Mouse (Mus musculus): ENCODE measurements around the gene Tmem63c.

Tmem63c gene

DNA sequence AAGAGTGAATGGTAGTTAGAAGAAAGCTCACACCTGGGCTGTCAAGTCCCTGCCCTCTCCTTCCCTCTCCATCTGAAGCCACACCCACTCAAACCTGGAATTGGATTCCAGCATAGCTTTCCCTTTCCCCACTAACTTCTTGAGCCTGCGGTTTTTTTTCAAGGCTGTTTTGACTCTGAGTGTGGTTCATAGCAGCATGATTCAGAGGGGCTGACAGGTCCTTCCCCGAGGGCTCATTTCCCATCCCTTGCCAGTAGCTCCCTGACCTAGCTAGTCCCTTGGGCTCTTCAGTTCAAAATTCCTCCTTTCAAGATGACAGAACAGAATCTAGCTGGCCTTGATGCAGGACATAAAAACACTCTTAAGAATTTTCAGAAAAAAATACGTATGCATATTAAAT lies 26.4 kb downstream of the Tmem63c start:
- intact Hi-C loops (cut with DNase I), result no loop called here

DNA sequence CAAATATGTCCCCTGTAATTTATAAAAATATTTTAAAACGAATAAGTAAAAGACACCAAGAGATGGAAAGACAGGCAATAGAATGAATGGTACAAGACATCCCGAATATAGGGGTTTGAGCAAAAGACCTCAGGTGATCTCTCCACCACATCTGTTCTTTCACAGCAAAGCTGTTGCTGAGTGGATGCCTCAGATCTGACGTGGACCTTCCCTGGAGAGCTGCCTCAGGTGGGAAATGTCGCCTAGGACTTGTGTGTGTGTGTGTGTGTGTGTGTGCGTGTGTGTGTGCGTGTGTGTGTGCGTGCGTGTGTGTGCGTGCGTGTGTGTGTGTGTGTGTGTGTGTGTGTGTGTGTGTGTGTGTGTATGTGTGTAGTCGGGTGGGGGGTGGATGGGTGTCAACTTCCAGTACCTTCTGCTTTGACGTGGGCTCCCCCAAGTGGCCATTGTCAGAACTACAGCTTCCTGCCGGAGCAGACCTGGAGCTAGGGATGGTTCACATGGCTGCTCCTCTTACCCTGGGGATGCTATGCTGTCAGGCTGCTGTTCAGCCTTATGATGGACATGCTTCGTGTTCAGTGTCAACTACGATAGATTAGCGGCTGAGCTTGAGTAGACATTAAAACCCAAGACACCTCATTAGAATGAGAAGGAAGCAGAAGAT lies 31.7 kb downstream of the Tmem63c start:
- intact Hi-C loops (cut with DNase I), result loop anchor here (2.0 to 5.0 kb wide), 2 partner anchors 50 to 284 kb away; no protein-coding TSS in a partner anchor

DNA sequence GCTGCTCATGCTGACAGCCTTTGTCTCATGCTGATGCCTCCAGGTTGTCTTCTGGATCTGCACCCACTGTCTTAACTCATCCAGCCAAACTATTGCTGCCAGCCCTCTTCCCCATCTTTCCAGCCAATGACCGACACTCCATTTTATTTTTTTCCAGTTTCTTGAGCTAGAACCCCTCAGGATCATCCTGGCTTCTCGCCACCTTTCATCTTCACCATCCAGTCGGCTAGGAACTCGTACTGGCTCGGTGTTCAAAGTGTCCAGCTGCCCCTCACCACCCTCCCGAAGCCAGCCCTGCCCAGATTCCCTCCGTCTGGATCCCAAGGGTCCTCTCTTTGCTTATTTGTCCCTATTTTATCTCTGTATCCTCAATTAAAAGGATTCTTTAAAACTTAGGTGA lies 33.7 kb downstream of the Tmem63c start:
- intact Hi-C loops (cut with DNase I), result loop anchor here (5.0 kb wide), 1 partner anchor 53 kb away; no protein-coding TSS in a partner anchor

DNA sequence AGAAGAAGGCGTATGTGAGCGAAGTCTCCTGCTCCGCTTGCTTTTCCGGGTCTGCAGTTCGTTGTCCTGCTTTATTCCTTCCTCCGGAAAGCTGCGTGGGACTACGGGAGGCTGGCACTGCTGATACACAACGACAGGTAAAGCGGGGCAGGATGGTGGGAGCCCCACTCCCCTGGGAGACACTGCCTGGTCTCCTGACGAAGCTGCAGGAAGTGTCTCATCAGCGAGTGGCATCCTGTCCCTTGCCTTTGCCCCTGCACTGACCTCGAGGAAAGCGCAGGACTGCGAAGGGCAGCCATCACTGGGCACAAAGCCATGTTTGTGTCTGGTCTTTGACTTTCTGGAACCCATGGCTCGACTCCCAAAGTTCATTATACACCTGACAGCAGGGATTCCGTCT lies 35.9 kb downstream of the Tmem63c start:
- intact Hi-C loops (cut with DNase I), result no loop called here

DNA sequence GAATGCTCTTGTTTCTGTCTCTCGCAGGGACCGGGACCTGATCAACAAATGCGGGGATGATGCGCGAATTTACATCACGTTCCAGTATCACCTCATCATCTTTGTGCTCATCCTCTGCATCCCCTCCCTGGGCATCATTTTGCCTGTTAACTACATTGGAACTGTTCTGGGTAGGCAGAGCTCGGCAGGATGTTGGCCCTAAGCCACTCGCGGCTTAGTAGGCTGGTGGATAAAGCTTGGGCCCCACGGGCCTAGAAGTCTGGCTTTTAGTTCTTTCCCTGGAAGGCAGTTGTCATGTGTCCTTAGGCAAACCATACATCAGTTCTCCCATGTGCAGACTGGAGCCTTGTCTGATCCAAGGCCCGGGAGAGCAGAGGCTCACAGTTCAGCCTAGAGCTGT lies 44.3 kb downstream of the Tmem63c start:
- intact Hi-C loops (cut with DNase I), result no loop called here

DNA sequence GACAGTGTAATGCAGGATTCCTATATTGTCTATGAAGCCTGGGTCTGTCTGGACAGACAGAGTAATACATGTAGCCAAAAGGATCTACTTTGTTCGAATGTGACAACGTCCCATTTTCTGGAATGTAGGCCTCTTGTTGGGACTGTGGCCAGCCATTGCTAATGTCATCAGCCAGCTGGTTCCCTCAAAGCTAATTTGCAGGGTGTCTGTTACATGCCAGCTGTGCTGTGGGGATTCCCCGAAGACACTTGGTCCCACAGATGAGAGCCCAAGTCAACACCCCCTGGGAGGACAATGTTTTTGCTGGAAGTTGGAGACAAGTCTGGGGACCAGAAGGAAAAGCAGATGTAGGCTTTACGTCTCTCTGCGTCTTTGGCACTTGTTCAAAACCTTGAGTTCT lies 45.3 kb downstream of the Tmem63c start:
- intact Hi-C loops (cut with DNase I), result no loop called here

DNA sequence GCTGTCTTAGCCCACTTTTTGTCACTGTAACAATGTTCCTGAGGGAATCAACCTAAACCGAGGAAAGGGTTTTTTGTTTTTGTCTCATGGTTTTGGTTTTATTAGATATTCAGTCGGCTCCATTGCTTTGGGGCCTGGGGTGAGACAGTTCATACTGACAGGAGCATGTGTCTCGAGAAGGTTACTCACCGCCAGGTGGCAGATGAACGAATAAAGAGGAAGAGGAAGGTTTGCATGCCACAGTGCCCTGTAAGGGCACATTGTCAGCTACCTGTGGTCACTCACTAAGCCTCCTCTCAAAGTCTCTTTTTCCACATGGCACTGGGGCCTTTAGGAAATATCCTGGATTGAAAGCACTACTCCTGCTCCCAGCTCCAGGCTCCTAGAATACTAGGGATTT lies 49.4 kb downstream of the Tmem63c start:
- intact Hi-C loops (cut with DNase I), result no loop called here

DNA sequence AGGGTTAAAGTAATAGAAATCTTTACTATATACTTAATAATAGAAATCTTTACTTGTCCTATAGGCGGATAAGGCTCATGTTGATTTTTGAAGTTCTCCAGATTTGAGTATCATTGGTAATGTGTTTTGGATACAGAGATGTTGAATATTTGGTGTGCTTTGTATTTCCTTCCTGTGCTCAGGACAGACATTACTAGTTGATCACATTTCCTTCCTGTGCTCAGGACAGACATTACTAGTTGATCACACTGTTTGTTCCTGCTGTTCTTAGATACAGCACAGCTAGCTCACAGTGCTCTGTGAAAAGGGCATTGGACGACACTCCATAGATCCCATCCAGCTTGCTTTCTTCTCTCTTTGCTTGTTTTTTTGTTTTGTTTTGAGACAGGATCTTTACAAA lies 55.5 kb downstream of the Tmem63c start:
- intact Hi-C loops (cut with DNase I), result no loop called here

DNA sequence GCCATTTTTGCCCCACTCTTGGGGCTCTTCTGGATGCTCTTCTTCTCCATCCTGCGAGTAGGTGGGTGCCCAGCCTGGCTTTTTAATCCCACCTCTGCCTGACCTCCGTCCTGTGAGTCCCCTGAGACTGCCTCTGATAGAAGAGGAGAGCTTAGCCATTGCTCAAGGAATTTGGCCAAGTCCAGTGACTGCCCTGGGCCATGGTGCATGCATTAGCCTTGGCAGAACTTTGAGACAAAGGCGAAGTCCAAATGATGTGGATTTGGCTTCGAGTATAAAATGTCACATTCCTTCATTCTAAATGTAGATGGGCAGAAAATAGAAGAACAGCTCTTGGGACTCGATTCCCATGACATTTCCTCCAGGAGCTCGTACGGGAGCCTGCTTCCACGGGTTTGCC lies 61.7 kb downstream of the Tmem63c start:
- intact Hi-C loops (cut with DNase I), result no loop called here

DNA sequence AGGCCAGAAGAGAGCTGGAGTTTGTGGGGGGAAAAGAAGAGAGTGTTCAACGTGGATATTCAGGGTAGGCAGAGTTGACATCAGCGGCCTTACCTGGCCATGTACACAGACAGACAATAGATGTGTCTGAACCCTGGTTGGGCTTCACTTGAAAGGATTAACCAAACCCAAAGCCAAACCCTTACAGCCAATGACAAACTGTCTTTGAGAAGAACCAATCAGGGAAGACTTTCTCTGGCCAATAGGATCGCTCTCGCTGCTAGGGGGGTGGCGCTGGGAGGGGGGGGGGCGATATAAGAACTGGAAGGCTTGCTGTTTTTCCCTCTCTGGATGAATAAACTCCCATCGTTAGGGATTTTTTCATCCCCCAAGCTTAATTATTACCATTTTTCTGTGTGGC lies 66.1 kb downstream of the Tmem63c start:
- intact Hi-C loops (cut with DNase I), result no loop called here

DNA sequence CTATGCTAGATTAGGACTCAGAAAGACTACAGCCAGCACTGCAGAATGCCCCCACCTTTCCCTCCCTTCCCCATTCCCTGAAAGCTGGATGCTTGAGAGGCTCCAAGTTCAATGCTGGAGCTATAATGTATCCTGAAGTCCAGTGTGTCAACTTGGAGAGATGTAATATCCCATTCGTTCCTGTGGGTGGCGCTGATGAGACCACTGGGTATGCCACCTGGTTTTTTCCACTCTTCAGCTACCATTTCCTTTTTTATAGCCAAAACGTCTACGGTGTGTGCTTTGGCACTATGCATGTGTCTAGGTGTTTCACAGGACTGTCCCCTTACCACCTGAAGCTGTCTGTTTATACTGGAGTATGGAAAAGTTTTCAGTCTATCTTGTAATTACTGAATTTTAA lies 67.2 kb downstream of the Tmem63c start:
- intact Hi-C loops (cut with DNase I), result no loop called here

DNA sequence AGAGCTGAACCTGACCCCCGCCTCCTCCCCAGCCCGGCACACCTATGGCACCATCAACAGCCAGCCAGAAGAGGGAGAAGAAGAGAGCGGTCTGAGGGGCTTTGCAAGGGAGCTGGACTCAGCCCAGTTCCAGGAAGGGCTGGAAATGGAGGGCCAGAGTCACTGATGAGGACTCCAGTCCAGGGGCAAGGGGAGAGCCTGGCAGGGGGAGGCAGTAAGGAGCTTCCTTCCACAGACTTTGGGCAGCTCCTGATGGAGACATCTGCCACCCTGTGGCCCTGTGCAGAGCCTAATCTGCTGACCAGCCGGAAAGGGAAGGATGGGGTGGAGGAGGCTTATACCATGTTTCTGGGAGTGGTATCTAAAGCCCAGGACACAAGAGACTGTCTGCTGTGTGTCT lies 68.1 kb downstream of the Tmem63c start:
- intact Hi-C loops (cut with DNase I), result no loop called here

DNA sequence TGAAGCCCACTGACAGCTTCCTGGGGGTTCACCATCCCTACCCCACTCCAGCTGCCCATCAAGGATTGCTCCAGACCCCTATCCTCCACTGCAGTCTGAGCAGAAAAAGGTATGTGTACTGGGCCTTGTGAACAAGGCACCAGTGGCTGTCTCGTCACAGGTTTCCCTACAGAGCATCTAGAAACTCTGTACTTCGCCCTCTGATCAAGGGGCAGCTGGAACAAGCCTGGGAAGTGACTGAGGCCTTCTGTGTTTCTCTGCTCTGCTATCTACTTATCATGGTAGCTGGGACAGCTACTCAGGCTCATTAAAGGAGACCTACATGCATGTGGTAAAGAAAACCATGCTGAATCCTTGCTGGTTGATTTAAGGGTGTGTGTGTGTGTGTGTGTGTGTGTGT lies 68.6 kb downstream of the Tmem63c start:
- intact Hi-C loops (cut with DNase I), result no loop called here

DNA sequence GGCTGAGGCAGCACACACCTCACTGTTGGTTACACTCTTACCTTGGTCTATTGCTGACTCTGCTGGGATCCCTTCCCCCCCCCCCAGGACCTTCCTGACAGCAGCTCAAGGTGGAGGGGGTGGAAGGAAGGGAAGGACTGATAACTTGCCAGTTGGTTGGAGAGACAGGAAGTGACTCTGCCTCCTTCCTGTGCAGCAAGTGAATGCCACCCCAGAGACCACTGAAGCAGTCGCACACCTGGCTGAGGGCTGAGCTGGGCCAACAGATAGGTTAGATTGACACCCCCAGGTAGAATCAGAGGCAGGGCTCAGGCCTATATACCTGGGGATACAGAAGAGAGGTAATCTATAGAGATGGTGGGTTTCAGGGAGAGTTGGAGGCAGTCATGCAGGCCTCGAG lies 70.8 kb downstream of the Tmem63c start:
- intact Hi-C loops (cut with DNase I), result no loop called here

DNA sequence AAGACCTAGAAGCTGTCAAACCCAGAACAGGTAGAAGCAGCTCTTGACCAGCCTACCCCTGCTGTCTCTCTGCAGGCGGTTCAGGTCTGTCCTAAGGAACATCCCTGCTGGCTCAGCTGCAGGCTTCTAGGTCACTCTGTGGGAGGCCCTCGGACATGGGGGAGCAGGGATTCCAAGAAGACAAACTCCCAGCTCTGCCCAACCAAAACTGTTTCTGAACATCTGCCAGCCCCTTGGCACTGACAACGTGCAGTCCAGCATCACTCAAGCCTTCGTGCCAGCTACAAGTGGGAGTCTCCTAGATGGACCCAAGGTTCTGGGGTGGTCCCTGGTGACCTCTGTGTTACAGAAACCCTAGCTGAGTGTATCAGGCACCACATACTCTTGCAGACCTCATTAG lies 72.1 kb downstream of the Tmem63c start:
- intact Hi-C loops (cut with DNase I), result no loop called here

DNA sequence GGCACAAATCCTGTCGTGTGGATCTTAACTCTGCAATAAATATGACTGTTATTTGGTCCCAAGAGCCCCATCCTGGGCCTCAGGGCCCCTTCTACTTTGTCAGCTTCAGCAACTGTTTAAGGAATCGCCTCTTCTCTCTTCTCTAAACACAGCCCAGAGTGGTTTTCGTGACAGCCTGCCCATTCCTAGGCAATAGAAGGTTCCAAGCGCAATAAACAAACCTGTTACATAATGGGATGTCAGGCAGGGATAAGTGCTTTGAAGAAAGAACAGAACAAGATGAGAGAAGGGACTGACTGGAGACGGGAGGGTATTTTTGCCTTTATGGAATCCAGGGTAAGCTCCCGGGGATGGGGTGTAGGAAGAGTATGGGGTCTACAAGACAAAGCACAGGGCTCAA lies 72.5 kb downstream of the Tmem63c start:
- intact Hi-C loops (cut with DNase I), result no loop called here

DNA sequence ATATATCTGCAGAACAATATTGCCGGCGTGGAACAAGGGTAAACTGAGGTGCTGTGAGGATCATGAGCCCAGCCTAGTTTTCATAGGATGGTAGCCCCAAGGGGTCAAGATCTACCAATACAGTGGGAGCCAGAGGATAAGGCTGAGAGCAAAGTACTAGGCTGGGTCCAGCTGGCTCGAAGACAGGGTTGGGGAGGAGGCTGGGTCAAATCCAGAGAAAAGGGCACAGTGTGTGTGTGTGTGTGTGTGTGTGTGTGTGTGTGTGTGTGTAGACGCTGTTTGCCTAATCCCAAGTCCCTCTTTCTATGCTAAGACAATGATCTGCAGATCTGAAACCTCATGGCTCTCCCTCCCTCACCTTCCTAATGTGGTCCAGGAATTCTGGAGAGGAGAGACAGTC lies 79.2 kb downstream of the Tmem63c start:
- intact Hi-C loops (cut with DNase I), result no loop called here

DNA sequence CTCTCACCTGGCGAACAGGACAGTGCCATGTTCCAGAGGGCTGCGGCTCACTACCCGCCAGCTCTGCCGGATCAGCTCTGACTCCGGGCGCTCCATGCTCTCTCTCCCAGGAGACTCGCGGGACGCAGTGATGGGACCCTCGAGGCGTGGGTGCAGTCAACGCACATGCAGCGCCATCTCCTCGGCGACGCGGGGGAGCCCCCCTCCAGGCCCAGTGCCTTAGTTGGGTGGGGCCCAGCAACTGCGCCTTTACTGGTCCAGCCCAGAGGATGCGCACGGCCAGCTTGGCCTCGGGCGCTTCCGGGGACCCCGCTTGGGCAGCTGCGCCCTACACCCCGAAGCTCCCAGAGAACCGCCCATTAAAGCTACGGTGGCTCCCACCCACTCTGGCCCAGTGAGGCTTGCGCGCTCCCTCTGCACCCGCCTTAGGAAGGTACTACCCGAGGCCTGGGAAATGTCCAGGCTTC lies 81.1 kb downstream of the Tmem63c start, which contains the start of gene Ngb:
Ngb (minus strand) TSS at position 375 of the 467 bp plus-strand sequence.
- intact Hi-C loops (cut with DNase I), result no loop called here

DNA sequence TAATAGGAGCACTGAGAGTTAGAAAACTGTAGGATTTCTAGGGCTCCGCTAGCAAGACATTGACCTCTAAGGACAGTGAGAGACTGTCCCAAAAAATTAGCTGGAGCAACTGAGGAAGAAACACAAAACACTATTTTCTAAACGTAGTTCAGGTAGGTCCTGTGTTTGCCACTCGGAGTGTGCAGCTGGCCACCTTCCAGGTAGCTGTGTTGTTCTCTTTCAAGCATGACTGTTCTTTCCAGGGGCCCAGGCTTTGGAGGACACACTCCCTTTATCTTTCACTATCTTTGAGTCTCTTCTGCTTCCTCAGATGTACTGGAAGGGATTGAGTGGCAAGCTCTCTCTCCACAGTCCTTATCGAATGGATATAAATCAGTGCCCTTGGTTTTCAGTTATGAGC lies 82.3 kb downstream of the Tmem63c start:
- intact Hi-C loops (cut with DNase I), result no loop called here

DNA sequence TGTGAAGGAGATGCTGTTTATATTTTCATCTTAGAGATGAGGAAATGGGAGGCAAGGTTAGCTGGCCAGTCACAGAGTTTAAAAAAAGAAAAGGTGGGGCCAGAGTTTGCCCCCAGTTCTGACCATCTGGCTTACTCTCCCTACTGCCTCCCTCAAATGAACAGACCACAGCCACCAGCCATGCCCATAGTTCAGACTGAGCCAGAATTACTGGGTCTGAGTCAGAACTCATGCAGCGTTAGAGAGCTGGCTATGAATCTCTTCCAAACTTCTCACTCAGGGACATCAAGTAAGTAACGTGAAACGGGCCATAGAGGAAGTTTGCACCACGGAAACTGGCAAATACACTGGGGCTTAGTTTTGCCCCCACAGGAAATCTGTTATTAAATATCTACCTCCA lies 83.7 kb downstream of the Tmem63c start:
- intact Hi-C loops (cut with DNase I), result no loop called here

DNA sequence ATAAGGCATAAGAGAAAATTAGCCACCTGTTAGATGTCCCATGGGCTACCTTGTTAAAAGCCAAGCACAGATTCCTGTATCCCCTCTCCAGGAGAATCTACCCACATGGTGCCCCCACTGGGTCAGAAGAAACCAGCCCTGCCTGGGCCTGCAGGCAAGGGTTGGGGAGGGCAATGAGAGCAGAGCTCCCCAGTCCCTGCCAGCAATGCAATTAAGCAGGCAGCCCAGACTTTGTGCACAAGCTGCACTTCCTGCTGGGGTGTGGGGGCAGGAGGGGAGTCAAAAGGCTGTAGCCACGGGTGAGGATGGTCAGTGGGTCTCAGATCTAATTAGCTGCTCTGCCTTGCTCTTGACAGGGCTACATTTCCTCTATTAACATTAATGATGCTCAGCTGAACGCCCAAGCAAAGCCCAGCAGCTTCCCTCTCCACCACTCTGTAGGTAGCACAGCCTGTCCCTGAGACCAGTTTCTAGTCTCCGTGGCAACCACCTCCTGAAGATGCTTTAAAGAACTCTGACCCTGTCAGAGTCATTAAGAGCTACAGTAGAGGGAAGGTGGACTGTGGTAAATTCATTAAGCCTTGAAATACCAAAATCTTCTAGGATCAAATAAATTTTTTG lies 86.3 kb downstream of the Tmem63c start:
- intact Hi-C loops (cut with DNase I), result no loop called here

DNA sequence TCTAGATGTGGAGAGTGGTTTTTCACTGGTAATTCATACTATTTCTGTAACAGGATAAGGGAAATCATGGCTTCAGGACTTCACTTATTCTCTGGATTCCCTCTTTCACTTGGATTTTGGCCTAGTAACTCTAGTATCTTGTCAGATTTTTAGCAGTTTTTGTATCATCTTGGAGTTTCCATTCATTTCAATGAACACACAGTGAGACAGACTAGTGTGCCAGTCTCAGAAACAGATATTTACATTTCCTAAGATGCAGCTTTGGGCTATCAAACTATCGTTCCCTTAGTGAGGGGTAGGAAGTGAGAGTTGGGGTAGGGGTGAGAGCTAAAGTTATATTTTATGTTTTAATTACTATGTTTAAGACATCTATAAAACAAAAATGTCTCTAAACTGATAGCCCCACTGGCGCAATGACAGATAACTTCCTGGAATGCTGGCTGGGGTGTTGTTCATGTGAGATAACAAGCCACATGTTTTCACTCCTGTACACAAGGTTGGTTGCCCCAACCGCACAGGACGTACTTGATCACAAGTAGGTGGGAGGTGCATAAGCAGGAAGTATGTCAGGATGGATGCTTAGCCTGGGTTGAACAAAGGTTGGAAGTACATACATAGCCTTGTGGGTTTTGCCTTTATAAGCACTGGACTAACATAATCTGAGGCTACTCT lies 100.9 kb downstream of the Tmem63c start:
- intact Hi-C loops (cut with DNase I), result no loop called here

DNA sequence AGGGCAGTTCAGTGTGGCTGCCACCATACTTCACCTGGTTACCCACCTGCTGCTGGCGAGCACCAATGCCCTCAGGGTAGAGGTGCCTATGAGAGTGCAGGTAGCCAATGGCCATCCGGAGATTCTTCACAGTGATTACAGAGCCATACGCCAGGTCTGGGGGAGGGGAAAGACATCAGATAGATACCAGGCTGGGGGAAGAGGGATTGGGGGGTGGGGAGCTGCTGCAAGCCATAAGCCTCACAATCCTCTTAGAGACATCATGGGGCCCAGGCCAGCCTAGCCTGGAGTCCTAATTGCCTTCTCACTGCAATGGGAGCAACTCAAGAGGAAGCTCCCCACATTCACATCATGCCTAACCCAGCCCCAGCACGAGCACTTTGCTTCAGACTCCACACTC lies 106.1 kb downstream of the Tmem63c start:
- intact Hi-C loops (cut with DNase I), result no loop called here

Measured in adrenal gland (tissue).